Mouse (Mus musculus): Measurements from ENCODE around the gene Pold3.

- TF ChIP-seq CTCF (conservative IDR thresholded peaks at IDR 0.05; ENCODE audit: low read length), result no peak
- TF ChIP-seq NANOG (IDR thresholded peaks at IDR 0.05; ENCODE audit: borderline replicate concordance, low read length), result no peak
Observed at GRCm38 (mm10) chr7:100104677-100105076, 16.7 kb downstream of the Pold3 start.
